Mouse (Mus musculus): ENCODE measurements at regions not wholly inside any gene's neighbourhood (a gene's known extent, or its start where the extent isn't known, plus 50 kb on each side); places are given as distances from the start of the nearest gene placed in this dataset.

- Histone ChIP-seq H3K9ac (ENCODE audit: low read depth, low read length) (no peak overlapping the region), H3K4me2 (replicated peaks; ENCODE audit: low read depth) (no peak overlapping the region), H3K27me3 (replicated peaks; ENCODE audit: control insufficient read depth, insufficient read depth, low read length) (no peaks in the 10 kb centered on the region), H3K27ac (ENCODE audit: low read depth, low read length) (no peak overlapping the region), H3K4me1 (replicated peaks; ENCODE audit: control insufficient read depth, insufficient read depth, low read length) (no peaks in the 10 kb centered on the region), H3K4me3 (ENCODE audit: low read depth, low read length) (no peak overlapping the region), H3K36me3 (ENCODE audit: control insufficient read depth, insufficient read depth) (no peaks in the 10 kb centered on the region), H3K9me3 (ENCODE audit: control insufficient read depth) (no peaks in the 10 kb centered on the region)
- no peak for ATAC-seq
- 70% methylated on average over 4 of the region's 4 CpGs for WGBS
- TF ChIP-seq CTCF (IDR thresholded peaks at IDR 0.05; ENCODE audit: low read depth), result no peak
These were observed 53.2 kb downstream of the Fam43a start for GRCm38 (mm10) chr16:30652692-30653091.

DNA sequence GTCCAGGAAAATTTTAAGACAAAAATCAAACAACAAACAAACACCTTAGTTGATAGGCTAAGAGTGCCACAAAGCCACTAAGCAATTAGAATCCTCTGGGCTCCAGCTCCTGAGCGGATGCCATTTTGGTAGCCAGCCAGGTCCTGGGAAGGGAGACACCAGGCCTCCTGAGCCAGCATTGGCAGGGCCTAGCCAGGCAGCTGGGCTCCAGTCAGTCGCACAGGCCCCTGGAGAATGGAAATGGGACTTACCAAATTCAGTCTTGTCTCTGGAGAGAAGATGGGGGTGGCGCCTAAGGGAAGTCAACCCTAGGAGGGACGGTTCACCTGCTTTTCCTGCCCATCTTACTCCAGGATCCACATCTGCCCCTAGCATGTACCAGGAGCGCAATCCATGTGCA is 54.3 kb downstream of the Fam43a start:
- TF ChIP-seq CTCF (IDR thresholded peaks at IDR 0.05; ENCODE audit: low read depth), result no peak
- Histone ChIP-seq H3K9ac (ENCODE audit: low read depth, low read length) (no peak overlapping the region), H3K36me3 (ENCODE audit: control insufficient read depth, insufficient read depth) (no peaks in the 10 kb centered on the region), H3K27ac (ENCODE audit: low read depth, low read length) (no peak overlapping the region), H3K9me3 (ENCODE audit: control insufficient read depth) (no peaks in the 10 kb centered on the region), H3K4me1 (replicated peaks; ENCODE audit: control insufficient read depth, insufficient read depth, low read length) (no peaks in the 10 kb centered on the region), H3K27me3 (replicated peaks; ENCODE audit: control insufficient read depth, insufficient read depth, low read length) (no peaks in the 10 kb centered on the region), H3K4me2 (replicated peaks; ENCODE audit: low read depth) (no peak overlapping the region), H3K4me3 (ENCODE audit: low read depth, low read length) (no peak overlapping the region)
- ATAC-seq, result no peak
- 90% methylated on average over 5 of the region's 5 CpGs for WGBS

GRCm38 (mm10) chr16:30654226-30654625 is 54.7 kb downstream of the Fam43a start:
- no peak overlapping the region for H3K4me2 ChIP-seq (replicated peaks; ENCODE audit: low read depth)
- H3K4me1 ChIP-seq (replicated peaks; ENCODE audit: control insufficient read depth, insufficient read depth, low read length), result no peaks in the 10 kb centered on the region
- TF ChIP-seq CTCF (IDR thresholded peaks at IDR 0.05; ENCODE audit: low read depth), result no peak
- WGBS, result 76% methylated on average over 9 of the region's 9 CpGs
- no peak overlapping the region for H3K27ac ChIP-seq (ENCODE audit: low read depth, low read length)
- H3K9ac ChIP-seq (ENCODE audit: low read depth, low read length), result no peak overlapping the region
- H3K4me3 ChIP-seq (ENCODE audit: low read depth, low read length), result no peak overlapping the region
- no peaks in the 10 kb centered on the region for H3K9me3 ChIP-seq (ENCODE audit: control insufficient read depth)
- no peaks in the 10 kb centered on the region for H3K27me3 ChIP-seq (replicated peaks; ENCODE audit: control insufficient read depth, insufficient read depth, low read length)
- H3K36me3 ChIP-seq (ENCODE audit: control insufficient read depth, insufficient read depth), result no peaks in the 10 kb centered on the region
- no peak for ATAC-seq

DNA sequence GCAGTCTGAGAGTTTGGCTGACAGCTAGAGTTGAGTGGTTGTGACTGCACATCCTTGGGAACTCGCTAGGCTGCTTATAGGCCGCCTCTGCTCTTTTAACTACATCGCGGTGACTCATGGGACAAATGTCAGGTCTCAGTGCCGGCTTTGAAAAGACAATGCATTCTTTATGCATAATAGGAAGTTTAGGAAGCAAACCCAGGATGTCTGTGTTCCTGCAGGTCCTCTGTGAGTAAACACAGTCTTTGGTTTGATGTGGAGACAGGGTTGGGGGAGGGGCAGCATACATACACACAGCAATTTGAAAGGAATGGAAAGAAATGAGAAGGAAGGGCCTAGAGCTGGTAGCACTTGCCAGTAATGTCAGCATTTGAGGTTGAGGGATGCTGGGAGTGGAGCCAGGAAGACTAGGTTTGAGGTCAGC is 56.3 kb downstream of the Fam43a start:
- Histone ChIP-seq H3K4me2 (replicated peaks; ENCODE audit: low read depth) (no peak overlapping the region), H3K36me3 (ENCODE audit: control insufficient read depth, insufficient read depth) (no peaks in the 10 kb centered on the region), H3K4me1 (replicated peaks; ENCODE audit: control insufficient read depth, insufficient read depth, low read length) (no peaks in the 10 kb centered on the region), H3K27me3 (replicated peaks; ENCODE audit: control insufficient read depth, insufficient read depth, low read length) (no peaks in the 10 kb centered on the region), H3K9me3 (ENCODE audit: control insufficient read depth) (no peaks in the 10 kb centered on the region), H3K9ac (ENCODE audit: low read depth, low read length) (no peak overlapping the region), H3K4me3 (ENCODE audit: low read depth, low read length) (no peak overlapping the region), H3K27ac (ENCODE audit: low read depth, low read length) (no peak overlapping the region)
- no peak for TF ChIP-seq CTCF (IDR thresholded peaks at IDR 0.05; ENCODE audit: low read depth)
- no peak for ATAC-seq
- 46% methylated on average over 5 of the region's 5 CpGs for WGBS

- no peak overlapping the region for H3K4me2 ChIP-seq (replicated peaks; ENCODE audit: low read depth)
- H3K9ac ChIP-seq (ENCODE audit: low read depth, low read length), result no peak overlapping the region
- ATAC-seq, result no peak
- H3K9me3 ChIP-seq (ENCODE audit: control insufficient read depth), result no peaks in the 10 kb centered on the region
- no peaks in the 10 kb centered on the region for H3K36me3 ChIP-seq (ENCODE audit: control insufficient read depth, insufficient read depth)
- TF ChIP-seq CTCF (IDR thresholded peaks at IDR 0.05; ENCODE audit: low read depth), result no peak
- no peaks in the 10 kb centered on the region for H3K4me1 ChIP-seq (replicated peaks; ENCODE audit: control insufficient read depth, insufficient read depth, low read length)
- H3K4me3 ChIP-seq (ENCODE audit: low read depth, low read length), result no peak overlapping the region
- H3K27ac ChIP-seq (ENCODE audit: low read depth, low read length), result no peak overlapping the region
- WGBS, result 82% methylated on average over 17 of the region's 17 CpGs
- no peaks in the 10 kb centered on the region for H3K27me3 ChIP-seq (replicated peaks; ENCODE audit: control insufficient read depth, insufficient read depth, low read length)
These were observed 57.4 kb downstream of the Fam43a start for GRCm38 (mm10) chr16:30656881-30657280.

GRCm38 (mm10) chr16:30658921-30659320 is 59.4 kb downstream of the Fam43a start:
- no peaks in the 10 kb centered on the region for H3K4me1 ChIP-seq (replicated peaks; ENCODE audit: control insufficient read depth, insufficient read depth, low read length)
- no peak overlapping the region for H3K27ac ChIP-seq (ENCODE audit: low read depth, low read length)
- no peak for ATAC-seq
- H3K4me2 ChIP-seq (replicated peaks; ENCODE audit: low read depth), result no peak overlapping the region
- H3K9ac ChIP-seq (ENCODE audit: low read depth, low read length), result no peak overlapping the region
- 70% methylated on average over 4 of the region's 4 CpGs for WGBS
- H3K9me3 ChIP-seq (ENCODE audit: control insufficient read depth), result no peaks in the 10 kb centered on the region
- no peak for TF ChIP-seq CTCF (IDR thresholded peaks at IDR 0.05; ENCODE audit: low read depth)
- H3K4me3 ChIP-seq (ENCODE audit: low read depth, low read length), result no peak overlapping the region
- H3K27me3 ChIP-seq (replicated peaks; ENCODE audit: control insufficient read depth, insufficient read depth, low read length), result no peaks in the 10 kb centered on the region
- no peaks in the 10 kb centered on the region for H3K36me3 ChIP-seq (ENCODE audit: control insufficient read depth, insufficient read depth)

Data from intestine, postnatal 0 days (tissue).